Mouse (Mus musculus): Measurements from ENCODE around the gene Gnpnat1.

DNA sequence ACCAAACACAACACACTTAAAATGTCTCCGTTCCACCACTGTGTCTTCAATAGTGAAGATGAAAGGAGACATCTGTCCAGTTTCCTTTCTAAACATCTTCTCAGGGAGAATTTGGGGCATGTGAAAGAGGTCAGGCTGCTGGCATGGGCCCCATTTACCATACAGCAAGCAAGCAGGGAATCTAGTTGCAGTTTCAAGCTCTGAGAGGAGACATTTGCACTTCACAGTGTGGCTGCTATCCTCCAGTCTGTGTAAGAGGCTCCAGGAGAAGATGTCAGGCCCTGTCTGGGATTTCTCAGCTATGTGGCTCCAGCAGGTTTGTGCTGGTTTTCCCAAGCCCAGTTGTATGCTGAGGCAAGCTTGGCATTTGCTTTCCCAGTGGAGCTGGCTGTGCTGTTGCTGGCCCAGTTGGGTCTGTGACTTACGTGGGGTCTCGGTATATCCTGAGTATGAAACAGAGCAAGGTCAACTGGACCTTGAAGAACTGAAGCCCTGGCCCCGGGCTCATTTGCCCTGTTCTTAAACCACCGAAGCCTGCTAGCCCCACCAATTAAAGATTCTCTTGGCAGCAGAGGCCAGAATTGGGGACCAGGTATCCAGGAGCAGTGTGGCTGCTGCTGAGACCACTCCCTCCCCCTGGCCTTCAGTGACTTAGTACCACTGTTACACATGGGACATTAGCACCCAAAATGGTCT is 49.0 kb upstream of the Gnpnat1 start:
- TF ChIP-seq CTCF (IDR thresholded peaks at IDR 0.05; ENCODE audit: borderline replicate concordance, insufficient read depth, low read depth, low read length): no peak
- no peak for TF ChIP-seq POLR2A (IDR thresholded peaks at IDR 0.05; ENCODE audit: borderline replicate concordance, insufficient read depth, low read length)
